Mouse (Mus musculus): Measurements from ENCODE around the gene Nrm. TPM values are rescaled to one million over a fixed set of nuclear protein-coding genes. Genes with fewer than 3 reads are reported as not detected.

Nrm gene
- polyA plus RNA-seq, 1 experiment, result 201 TPM

- peaks cover 6% of the 10 kb centered on the region for H3K4me1 ChIP-seq (ENCODE audit: control insufficient read depth, insufficient read depth, low read length)
- no peaks in the 10 kb centered on the region; the same call in 1 of the 2 replicates for H3K36me3 ChIP-seq (ENCODE audit: control insufficient read depth, insufficient read depth, low read length)
- no peak overlapping the region for H3K27ac ChIP-seq (ENCODE audit: control insufficient read depth, insufficient read depth, low read depth, low read length)
- H3K4me3 ChIP-seq (ENCODE audit: control insufficient read depth, low read depth, low read length), result no peak overlapping the region
- H3K27me3 ChIP-seq (ENCODE audit: control insufficient read depth, insufficient read depth, low read length), result no peaks in the 10 kb centered on the region
- TF ChIP-seq CTCF (IDR thresholded peaks at IDR 0.05; ENCODE audit: control insufficient read depth, insufficient read depth, insufficient replicate concordance, low read depth, low read length), result no peak
- no peak for TF ChIP-seq POLR2A (IDR thresholded peaks at IDR 0.05; ENCODE audit: control insufficient read depth, low read depth, low read length)
Observed at GRCm38 (mm10) chr17:35907609-35908008, 46.5 kb downstream of the Nrm start.

DNA sequence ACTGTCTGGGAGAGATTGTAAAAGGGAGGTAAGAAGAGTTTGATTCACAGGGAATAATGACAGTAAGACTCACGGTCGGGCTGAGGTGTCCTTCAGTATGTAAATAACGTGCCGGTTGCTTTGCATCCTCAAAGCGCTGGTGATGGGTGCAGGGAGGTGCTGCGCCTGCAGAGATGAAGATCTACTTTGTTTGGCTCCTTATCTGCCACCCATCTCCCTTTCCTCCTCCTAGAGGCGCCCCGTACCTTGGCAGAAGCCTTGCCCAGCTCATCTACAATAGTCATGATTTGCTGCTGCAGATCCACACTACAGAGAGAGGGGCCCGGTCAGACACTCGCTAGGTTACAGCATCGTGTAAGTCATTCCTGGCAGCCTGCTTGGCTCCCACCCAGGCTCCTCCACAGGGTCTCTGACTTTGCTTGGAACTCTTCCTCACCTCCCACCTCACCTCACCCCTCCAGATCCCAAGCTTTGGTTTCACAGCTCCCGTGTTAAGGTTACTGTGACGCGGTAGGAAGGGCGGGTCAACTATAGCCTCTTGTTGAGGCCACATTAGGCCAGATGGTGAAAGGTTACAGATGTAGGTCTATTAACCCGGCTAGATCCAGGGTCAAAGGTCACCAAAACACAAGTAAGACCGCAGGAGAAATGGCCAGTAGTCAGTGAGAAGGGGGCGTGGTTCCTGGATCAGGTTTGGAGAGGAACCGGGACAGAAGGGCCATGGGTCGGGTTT lies 48.2 kb downstream of the Nrm start:
- Histone ChIP-seq H3K27me3 (ENCODE audit: control insufficient read depth, insufficient read depth, low read length) (no peaks in the 10 kb centered on the region), H3K4me1 (ENCODE audit: control insufficient read depth, insufficient read depth, low read length) (peaks cover 6% of the 10 kb centered on the region), H3K27ac (ENCODE audit: control insufficient read depth, insufficient read depth, low read depth, low read length) (peak overlapping the region; percentile 98), H3K36me3 (ENCODE audit: control insufficient read depth, insufficient read depth, low read length) (peaks cover 2% of the 10 kb centered on the region; the same call in 1 of the 2 replicates), H3K4me3 (ENCODE audit: control insufficient read depth, low read depth, low read length) (peak overlapping the region; percentile 94)
- TF ChIP-seq CTCF (IDR thresholded peaks at IDR 0.05; ENCODE audit: control insufficient read depth, insufficient read depth, insufficient replicate concordance, low read depth, low read length) (no peak), POLR2A (IDR thresholded peaks at IDR 0.05; ENCODE audit: control insufficient read depth, low read depth, low read length) (no peak)

GRCm38 (mm10) chr17:35909919-35910369 lies 48.8 kb downstream of the Nrm start, which contains the start of gene Atat1:
TSS of gene Atat1 (minus strand) at chr17:35910075.
- TF ChIP-seq CTCF (IDR thresholded peaks at IDR 0.05; ENCODE audit: control insufficient read depth, insufficient read depth, insufficient replicate concordance, low read depth, low read length), result 0 out of 2 replicates have a peak, but pooled peaks have one; percentile 4
- TF ChIP-seq POLR2A (IDR thresholded peaks at IDR 0.05; ENCODE audit: control insufficient read depth, low read depth, low read length), result peak; percentile 89
- Histone ChIP-seq H3K4me1 (ENCODE audit: control insufficient read depth, insufficient read depth, low read length) (peaks cover 6% of the 10 kb centered on the region), H3K4me3 (ENCODE audit: control insufficient read depth, low read depth, low read length) (peak within 1 kb of the TSS; percentile 94), H3K27me3 (ENCODE audit: control insufficient read depth, insufficient read depth, low read length) (no peaks in the 10 kb centered on the region), H3K27ac (ENCODE audit: control insufficient read depth, insufficient read depth, low read depth, low read length) (peak within 1 kb of the TSS; percentile 98), H3K36me3 (ENCODE audit: control insufficient read depth, insufficient read depth, low read length) (peaks cover 2% of the 10 kb centered on the region; the same call in 1 of the 2 replicates)

DNA sequence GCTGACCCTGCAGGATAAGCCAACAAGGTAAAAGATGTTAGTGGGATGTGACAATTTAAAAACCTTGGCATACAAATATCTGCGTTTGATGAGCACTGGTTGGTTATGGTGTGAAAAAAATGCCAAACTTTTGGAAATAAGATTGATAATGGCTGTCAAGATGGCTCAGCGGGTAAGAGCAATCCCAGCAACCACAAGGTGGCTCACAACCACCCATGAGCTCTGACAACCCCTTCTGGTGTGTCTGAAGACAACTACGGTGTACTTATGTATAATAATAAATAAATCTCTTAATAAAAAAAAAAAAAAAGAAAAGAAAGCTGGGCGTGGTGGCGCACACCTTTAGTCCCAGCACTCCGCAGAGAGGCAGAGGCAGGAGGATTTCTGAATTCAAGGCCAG lies 53.9 kb downstream of the Nrm start:
- no peak overlapping the region for H3K27ac ChIP-seq (ENCODE audit: control insufficient read depth, insufficient read depth, low read depth, low read length)
- H3K4me1 ChIP-seq (ENCODE audit: control insufficient read depth, insufficient read depth, low read length), result peaks cover 4% of the 10 kb centered on the region
- peaks cover 5% of the 10 kb centered on the region for H3K36me3 ChIP-seq (ENCODE audit: control insufficient read depth, insufficient read depth, low read length)
- TF ChIP-seq POLR2A (IDR thresholded peaks at IDR 0.05; ENCODE audit: control insufficient read depth, low read depth, low read length), result no peak
- TF ChIP-seq CTCF (IDR thresholded peaks at IDR 0.05; ENCODE audit: control insufficient read depth, insufficient read depth, insufficient replicate concordance, low read depth, low read length), result no peak
- H3K4me3 ChIP-seq (ENCODE audit: control insufficient read depth, low read depth, low read length), result peak overlapping the region; percentile 96
- no peaks in the 10 kb centered on the region for H3K27me3 ChIP-seq (ENCODE audit: control insufficient read depth, insufficient read depth, low read length)

Other genes with a start within 250 kb of the Nrm start
- 0.36 TPM in 1 of 2 replicates, not detected in the other for gene Gm9573, start 234.7 kb upstream of the Nrm start, polyA plus RNA-seq (2012; rRNA removed)
- 0.10 and 0.11 TPM in 2 replicates for gene Mucl3, start 217.6 kb upstream of the Nrm start, polyA plus RNA-seq (2012; rRNA removed)
- 9.5 and 9.8 TPM in 2 replicates for gene Vars2, start 193.7 kb upstream of the Nrm start, polyA plus RNA-seq (2012; rRNA removed)
- 29.4 and 33.7 TPM in 2 replicates for gene Gtf2h4, start 187.6 kb upstream of the Nrm start, polyA plus RNA-seq (2012; rRNA removed)
- 11.9 and 12.6 TPM in 2 replicates for gene Ddr1, start 156.7 kb upstream of the Nrm start, polyA plus RNA-seq (2012; rRNA removed)
- 1.4 TPM in 2 replicates for gene Ier3, start 39.6 kb upstream of the Nrm start, polyA plus RNA-seq (2012; rRNA removed)
- 13.7 and 14.1 TPM in 2 replicates for gene Flot1, start 38.1 kb upstream of the Nrm start, polyA plus RNA-seq (2012; rRNA removed)
- 54.0 and 59.4 TPM in 2 replicates for gene Tubb5, start 23.0 kb upstream of the Nrm start, polyA plus RNA-seq (2012; rRNA removed)
- 73.7 and 81.1 TPM in 2 replicates for gene Mdc1, start 19.8 kb upstream of the Nrm start, polyA plus RNA-seq (2012; rRNA removed)
- 34.1 and 36.8 TPM in 2 replicates for gene Ppp1r18, start 4.3 kb downstream of the Nrm start, polyA plus RNA-seq (2012; rRNA removed)
- 81.3 and 89.0 TPM in 2 replicates for gene Dhx16, start 18.5 kb downstream of the Nrm start, polyA plus RNA-seq (2012; rRNA removed)
- 144 and 172 TPM in 2 replicates for gene 2310061I04Rik, start 36.1 kb downstream of the Nrm start, polyA plus RNA-seq (2012; rRNA removed)
- gene Atat1, start 48.8 kb downstream of the Nrm start, polyA plus RNA-seq (2012; rRNA removed), result 158 and 171 TPM in 2 replicates
- gene Mrps18b, start 55.1 kb downstream of the Nrm start, polyA plus RNA-seq (2012; rRNA removed), result 81.8 and 83.3 TPM in 2 replicates
- 100 and 104 TPM in 2 replicates for gene Ppp1r10, start 55.1 kb downstream of the Nrm start, polyA plus RNA-seq (2012; rRNA removed)
- gene Abcf1, start 108.4 kb downstream of the Nrm start, polyA plus RNA-seq (2012; rRNA removed), result 122 and 129 TPM in 2 replicates
- 109 and 114 TPM in 2 replicates for gene Gnl1, start 118.5 kb downstream of the Nrm start, polyA plus RNA-seq (2012; rRNA removed)
- gene Prr3, start 118.9 kb downstream of the Nrm start, polyA plus RNA-seq (2012; rRNA removed), result 35.7 and 38.2 TPM in 2 replicates
- gene H2-T24, start 159.2 kb downstream of the Nrm start, polyA plus RNA-seq (2012; rRNA removed), result 0.07 and 0.17 TPM in 2 replicates
- 2.8 and 4.7 TPM in 2 replicates for gene H2-T23, start 171.5 kb downstream of the Nrm start, polyA plus RNA-seq (2012; rRNA removed)
- 1.6 and 2.1 TPM in 2 replicates for gene H2-T22, start 181.4 kb downstream of the Nrm start, polyA plus RNA-seq (2012; rRNA removed)
- gene Gm6034, start 181.6 kb downstream of the Nrm start, polyA plus RNA-seq (2012; rRNA removed), result not detected in 2 replicates
- 0.22 and 0.29 TPM in 2 replicates for gene Gm11127, start 197.1 kb downstream of the Nrm start, polyA plus RNA-seq (2012; rRNA removed)

Data from testis, adult 2 months (tissue).